Mouse (Mus musculus) lung, postnatal 0 days (tissue): ENCODE results near the gene Dph1.
"Not testable (repeated sequence)": the region's sequence is repeated elsewhere in the genome, so short reads cannot be mapped to it uniquely, and the experiment has no call there.

Experiments
- CTCF ChIP-seq: IDR thresholded peaks from 2 replicates; pipeline ENCODE4 v1.5.1; 2016; ENCODE audit warnings: antibody characterized with exemption, mild to moderate bottlenecking
- EP300 ChIP-seq: IDR thresholded peaks from 2 replicates; pipeline ENCODE4 v1.6.1; 2016; ENCODE audit warnings: antibody characterized with exemption, mild to moderate bottlenecking, control low read depth

- TF ChIP-seq EP300, CTCF: not testable (repeated sequence)
Measured at GRCm38 (mm10) chr11:75174574-75174973, 16.5 kb downstream of the Dph1 start.
